ENCODE assay signal across 8 mouse cellular contexts in genomic region chr7:93080731-93081430, GRCm38 (mm10). TPM values are rescaled to one million over a fixed set of nuclear protein-coding genes. Genes with fewer than 3 reads are reported as not detected.
DNase-seq lines count a peak whose midpoint lies in the region.
"Had no signal": no experiment of that assay in that cellular context is flagged by ENCODE, and none has a peak within 500 bp of the region (broad histone marks: within the 10 kb centered on the region; RNA-seq: fewer than 3 reads in every experiment).

No protein-coding gene starts in this region.

- peak overlapping the region; percentile 91 for H3K4me3 ChIP-seq in megakaryocyte, embryonic 14.5 days (replicated peaks)

- peak; percentile 19 for DNase-seq in ovary, postnatal 36 days (ENCODE audit: low spot score)
- DNase-seq in ovary, postnatal 14 days (ENCODE audit: low spot score) = no peak
- peak; percentile 45 for DNase-seq in embryo, embryonic 9.5 days (ENCODE audit: extremely low spot score)
- DNase-seq in heart, postnatal 14 days = peak; percentile 21 to 31
- DNase-seq in urinary bladder, postnatal 14 days (ENCODE audit: low spot score) = no peak
- DNase-seq in left cerebral cortex, adult 8-10 months (ENCODE audit: low spot score in 2 of 2) = no peak

- no peaks in the 10 kb centered on the region for H3K9me3 ChIP-seq in megakaryocyte, embryonic 14.5 days

- intact Hi-C loops in heart, postnatal 14 days (cut with DNase I) = loop anchor here (2.0 to 5.0 kb wide), 2 partner anchors 14 to 209 kb away; partner anchors contain the start of genes Ddias and Prcp

- peaks cover 64% of the 10 kb centered on the region for H3K27me3 ChIP-seq in megakaryocyte, embryonic 14.5 days (replicated peaks)

- peaks cover 17% of the 10 kb centered on the region for H3K4me1 ChIP-seq in megakaryocyte, embryonic 14.5 days

- H3K36me3 ChIP-seq in megakaryocyte, embryonic 14.5 days (replicated peaks; ENCODE audit: low read length) = no peaks in the 10 kb centered on the region

RNA-seq across cellular contexts. Expression of gene Fam181b, which starts 1.2 kb away (rescaled TPM):
- 1 to 10 TPM; 6.0 to 7.1 TPM for total RNA-seq in heart, postnatal 14 days (2021)
- polyA plus RNA-seq in megakaryocyte, embryonic 14.5 days (2012; ENCODE audit: insufficient read depth, low replicate concordance) = 0.30 TPM in 1 of 2 replicates, not detected in the other
- total RNA-seq in left cerebral cortex, adult 8-10 months (2022) = 10 to 100 TPM; 15.8 to 22.3 (median 19.5) TPM
- polyA plus RNA-seq: erythroblast, embryonic 14.5 days had no signal

Comparison
In these comparisons a context has a peak if more than half of its experiments do, and no peak if none do; other contexts are left out.
1. DNase-seq: peak in ovary, postnatal 36 days (single experiment), embryo, embryonic 9.5 days (single experiment) and heart, postnatal 14 days (2 of 2); none in ovary, postnatal 14 days (single experiment), urinary bladder, postnatal 14 days (single experiment) and left cerebral cortex, adult 8-10 months (0 of 2).